Mouse (Mus musculus) kidney, embryonic 14.5 days (tissue): Measurements from ENCODE around the gene Cnih3. TPM values are rescaled to one million over a fixed set of nuclear protein-coding genes. Genes with fewer than 3 reads are reported as not detected.

Source experiments
- ATAC-seq: fragments of 200-750 bp; cut with Nextera tagmentation; 2 replicates; pipeline ENCODE4 v1.8.0; 2017; ENCODE audit warnings: moderate number of reproducible peaks, mild to moderate bottlenecking, moderate TSS enrichment, moderate library complexity; ENCODE audit not compliant: low FRiP score, low TSS enrichment
- H3K27ac ChIP-seq: fragments of 300-500 bp; sonication (generic); 2 replicates; pipeline ENCODE4 v1.5.1; 2014; ENCODE audit warnings: low read depth, mild to moderate bottlenecking, low read length, moderate library complexity, mixed read lengths
- H3K27me3 ChIP-seq: fragments of 300-500 bp; sonication (generic); 2 replicates; pipeline ENCODE4 v1.6.1; 2014; ENCODE audit warnings: mild to moderate bottlenecking, low read length; ENCODE audit not compliant: control insufficient read depth, insufficient read depth
- H3K36me3 ChIP-seq: fragments of 300-500 bp; sonication (generic); 2 replicates; pipeline ENCODE4 v1.6.1; 2014; ENCODE audit warnings: low read length, mixed read lengths; ENCODE audit not compliant: control insufficient read depth, insufficient read depth
- H3K4me1 ChIP-seq: fragments of 300-500 bp; sonication (generic); 2 replicates; pipeline ENCODE4 v1.6.1; 2014; ENCODE audit warnings: low read length, mixed read lengths; ENCODE audit not compliant: control insufficient read depth, insufficient read depth
- H3K4me2 ChIP-seq: fragments of 300-500 bp; sonication (generic); replicated peaks from 2 replicates; pipeline ENCODE4 v1.6.1; 2014; ENCODE audit warnings: low read depth, mild to moderate bottlenecking, low read length
- H3K4me3 ChIP-seq: fragments of 300-500 bp; sonication (generic); 2 replicates; pipeline ENCODE4 v1.5.1; 2014; ENCODE audit warnings: mild to moderate bottlenecking, low read length
- H3K9ac ChIP-seq: fragments of 300-500 bp; sonication (generic); 2 replicates; pipeline ENCODE4 v1.6.1; 2014; ENCODE audit warnings: low read depth, mild to moderate bottlenecking, low read length, moderate library complexity
- H3K9me3 ChIP-seq: fragments of 300-500 bp; sonication (generic); 2 replicates; pipeline ENCODE4 v1.6.1; 2016; ENCODE audit warnings: low read length; ENCODE audit not compliant: control insufficient read depth
- WGBS: fragments of 180-500 bp; shearing (Covaris S2); extraction: QIAGEN DNeasy Blood & Tissue Kit; methylation state at CpG from one replicate; pipeline ENCODE4 v1.1.7; 2014; 5-methylcytosine and 5-hydroxymethylcytosine counted together
- polyA plus RNA-seq: library from polyadenylated mRNA; unstranded; fragments of >200 nt; fragmentation: Nextera tagmentation; extraction: Ambion mirVana; gene quantifications from 2 replicates; pipeline ENCODE4 v1.2.1, GENCODE M21; 2014

Gene Cnih3
- polyA plus RNA-seq, 1 experiment from 2014 or later: not detected

- H3K4me2 ChIP-seq: no peak overlapping the region
- H3K4me1 ChIP-seq: no peaks in the 10 kb centered on the region
- H3K9me3 ChIP-seq: no peaks in the 10 kb centered on the region
- H3K9ac ChIP-seq: no peak overlapping the region
- no peak for ATAC-seq
- no peak overlapping the region for H3K4me3 ChIP-seq
- no peaks in the 10 kb centered on the region for H3K36me3 ChIP-seq
- 41% methylated on average over 18 of the region's 18 CpGs for WGBS
- H3K27ac ChIP-seq: no peak overlapping the region
- no peaks in the 10 kb centered on the region for H3K27me3 ChIP-seq
Observed at GRCm38 (mm10) chr1:181408086-181408975, 55.9 kb downstream of the Cnih3 start.

DNA sequence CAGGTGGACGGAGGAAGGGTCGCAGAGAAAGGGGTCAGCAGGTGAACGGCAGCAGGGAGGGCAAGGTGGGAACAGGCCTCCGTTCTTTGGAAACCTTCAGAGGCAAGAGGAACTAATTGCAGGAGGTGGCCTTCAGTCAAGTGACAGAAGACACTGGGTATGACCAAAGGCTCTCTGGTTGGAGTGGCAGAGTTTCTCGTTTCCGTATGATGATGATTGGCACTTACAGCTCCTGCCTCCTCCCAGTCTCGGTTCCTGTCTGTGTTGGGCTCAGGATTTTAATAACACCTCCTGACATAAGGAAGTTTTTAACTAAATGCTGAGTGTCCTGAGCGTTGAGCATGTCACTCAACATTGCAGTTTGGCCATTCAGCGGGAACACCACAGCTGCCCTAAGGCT lies 57.3 kb downstream of the Cnih3 start:
- H3K27ac ChIP-seq: no peak overlapping the region
- no peaks in the 10 kb centered on the region for H3K4me1 ChIP-seq
- WGBS: 85% methylated on average over 9 of the region's 9 CpGs
- H3K4me3 ChIP-seq: no peak overlapping the region
- no peak overlapping the region for H3K9ac ChIP-seq
- no peak for ATAC-seq
- no peaks in the 10 kb centered on the region for H3K36me3 ChIP-seq
- no peaks in the 10 kb centered on the region for H3K27me3 ChIP-seq
- no peak overlapping the region for H3K4me2 ChIP-seq
- no peaks in the 10 kb centered on the region for H3K9me3 ChIP-seq

DNA sequence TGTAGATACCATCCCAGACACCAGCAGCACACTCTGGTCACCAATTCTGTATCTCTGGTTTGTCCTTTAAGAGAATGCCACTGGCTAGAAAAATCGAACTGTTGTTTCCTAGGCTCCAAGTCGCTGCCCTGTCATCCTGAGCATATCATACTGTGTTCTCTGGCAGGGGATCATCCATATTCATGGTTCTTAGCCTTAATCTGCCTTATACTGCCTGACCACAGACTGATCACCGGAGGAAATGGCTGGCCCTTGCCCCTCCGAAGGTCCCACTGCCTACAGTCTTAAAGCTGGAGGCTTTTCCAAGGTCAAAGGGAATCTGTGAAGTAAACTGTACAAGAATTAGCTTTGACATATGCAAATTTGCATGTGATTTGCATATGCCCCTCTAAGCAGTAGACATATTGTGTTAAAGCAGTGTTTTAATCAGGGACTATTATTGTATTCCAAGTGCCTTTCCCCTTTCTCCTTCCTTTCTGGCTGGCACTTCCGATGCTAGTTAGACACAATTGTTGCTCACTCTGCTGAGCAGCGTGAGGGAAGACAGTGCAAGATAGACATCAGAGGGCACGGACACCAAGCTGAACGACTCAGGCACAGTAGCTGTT lies 58.3 kb downstream of the Cnih3 start:
- Histone ChIP-seq H3K4me1 (no peaks in the 10 kb centered on the region), H3K9ac (no peak overlapping the region), H3K4me2 (no peak overlapping the region), H3K9me3 (no peaks in the 10 kb centered on the region), H3K4me3 (no peak overlapping the region), H3K27me3 (no peaks in the 10 kb centered on the region), H3K27ac (no peak overlapping the region), H3K36me3 (no peaks in the 10 kb centered on the region)
- ATAC-seq: no peak
- WGBS: 77% methylated on average over 8 of the region's 8 CpGs

DNA sequence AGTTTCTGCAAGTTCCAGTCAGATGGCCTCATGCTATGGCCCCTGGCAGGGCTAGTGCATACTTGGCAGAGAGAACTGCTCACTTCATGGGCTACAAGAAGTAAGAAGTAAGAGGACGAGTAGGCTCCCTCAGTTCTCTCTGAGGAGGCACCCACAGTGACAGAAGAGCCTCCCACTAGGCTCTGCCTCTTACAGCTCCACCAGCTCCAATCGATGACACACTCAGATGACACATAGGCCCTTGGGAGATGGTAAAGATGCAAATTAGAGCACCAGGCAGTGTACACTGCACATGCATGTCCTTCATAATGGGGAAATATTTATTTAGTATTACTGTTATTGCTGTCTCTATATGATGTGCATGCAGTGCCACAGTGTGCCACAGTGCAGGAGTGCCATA lies 62.6 kb downstream of the Cnih3 start:
- WGBS: 78% methylated on average over 2 of the region's 2 CpGs
- Histone ChIP-seq H3K27me3 (no peaks in the 10 kb centered on the region), H3K4me2 (no peak overlapping the region), H3K27ac (no peak overlapping the region), H3K9me3 (no peaks in the 10 kb centered on the region), H3K4me3 (no peak overlapping the region), H3K4me1 (no peaks in the 10 kb centered on the region), H3K36me3 (no peaks in the 10 kb centered on the region), H3K9ac (no peak overlapping the region)
- ATAC-seq: no peak

DNA sequence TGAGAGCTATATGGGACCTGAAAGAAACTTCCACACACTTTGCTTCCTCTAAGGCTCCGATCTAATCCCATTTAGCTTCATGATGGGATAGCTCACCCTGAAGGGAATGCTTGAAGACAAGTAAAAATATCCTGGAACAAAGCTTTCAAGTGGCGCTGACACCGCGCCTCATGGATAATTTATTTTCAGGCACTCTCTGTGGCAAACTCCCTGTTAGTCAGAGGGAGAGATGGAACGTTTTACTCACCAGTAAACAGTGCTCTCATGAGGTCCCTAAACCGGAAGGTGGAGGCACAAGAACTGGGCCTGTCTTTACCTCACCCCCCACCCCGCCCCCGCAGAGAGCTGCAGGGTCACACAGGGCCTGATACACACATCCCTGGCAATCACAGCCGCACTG lies 64.4 kb downstream of the Cnih3 start:
- no peaks in the 10 kb centered on the region for H3K27me3 ChIP-seq
- WGBS: 45% methylated on average over 9 of the region's 9 CpGs
- ATAC-seq: no peak

DNA sequence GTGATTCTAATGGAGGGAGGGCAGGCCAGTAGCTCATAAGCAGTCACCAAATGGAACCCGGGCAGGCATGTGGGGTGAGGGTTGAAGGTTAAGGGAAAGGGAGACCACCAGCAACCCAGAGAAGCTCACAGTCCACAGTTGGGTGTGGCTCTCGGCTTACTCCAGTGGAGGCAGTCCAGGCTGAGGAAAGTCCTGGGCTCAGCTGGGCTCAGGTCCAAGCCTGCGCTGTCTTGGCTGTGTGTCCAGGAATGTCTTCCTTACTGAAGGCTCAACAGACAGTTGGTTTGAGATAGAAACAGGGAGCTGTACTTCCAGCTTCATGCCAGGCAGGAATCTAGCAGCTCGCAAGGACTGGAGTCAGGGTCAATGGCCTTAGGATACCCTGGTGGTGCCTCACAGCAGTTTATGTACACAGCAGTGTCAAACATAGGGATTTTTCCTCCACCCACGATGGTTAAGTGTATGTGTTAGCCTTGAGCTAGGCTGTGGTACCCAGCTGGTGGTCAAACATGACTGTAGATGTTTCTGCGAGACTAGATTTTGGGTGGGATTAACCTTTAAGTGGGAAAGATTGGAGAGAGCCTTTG lies 65.6 kb downstream of the Cnih3 start:
- Histone ChIP-seq H3K4me2 (no peak overlapping the region), H3K27ac (no peak overlapping the region), H3K9ac (no peak overlapping the region), H3K4me1 (no peaks in the 10 kb centered on the region), H3K36me3 (no peaks in the 10 kb centered on the region), H3K4me3 (no peak overlapping the region), H3K9me3 (no peaks in the 10 kb centered on the region), H3K27me3 (no peaks in the 10 kb centered on the region)
- ATAC-seq: no peak
- 79% methylated on average over 6 of the region's 6 CpGs for WGBS

More for the DNA sequence above, 64.4 kb downstream of the Cnih3 start:
- Histone ChIP-seq H3K4me1 (no peaks in the 10 kb centered on the region), H3K36me3 (no peaks in the 10 kb centered on the region), H3K4me3 (no peak overlapping the region), H3K9me3 (no peaks in the 10 kb centered on the region), H3K9ac (no peak overlapping the region), H3K27ac (no peak overlapping the region), H3K4me2 (no peak overlapping the region)

DNA sequence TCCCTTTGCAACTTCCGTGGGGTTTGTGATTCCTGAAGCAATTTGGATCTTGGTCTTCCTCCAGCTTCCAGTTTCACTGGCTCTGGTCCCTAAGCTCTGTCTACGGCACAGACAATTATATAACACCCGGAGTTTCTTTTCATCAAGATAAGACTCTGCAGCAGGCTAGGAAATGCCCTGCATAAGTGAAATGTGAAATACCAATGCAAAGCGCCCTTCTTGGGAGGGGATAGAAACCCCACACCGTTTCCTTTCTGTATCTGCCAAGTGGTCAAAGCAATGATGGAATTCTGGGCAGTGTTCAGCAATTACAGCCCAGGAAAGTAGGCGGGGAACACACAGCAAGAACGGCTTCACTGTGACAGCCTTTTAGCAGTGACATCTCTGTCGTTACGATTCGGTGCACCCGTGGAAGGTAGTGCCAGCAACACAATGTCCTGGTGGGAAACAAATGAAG lies 67.7 kb downstream of the Cnih3 start:
- Histone ChIP-seq H3K9me3 (no peaks in the 10 kb centered on the region), H3K27me3 (no peaks in the 10 kb centered on the region), H3K4me3 (no peak overlapping the region), H3K4me2 (no peak overlapping the region), H3K9ac (no peak overlapping the region), H3K27ac (no peak overlapping the region), H3K4me1 (no peaks in the 10 kb centered on the region), H3K36me3 (no peaks in the 10 kb centered on the region)
- no peak for ATAC-seq
- WGBS: 53% methylated on average over 11 of the region's 11 CpGs

- H3K9me3 ChIP-seq: no peaks in the 10 kb centered on the region
- no peak overlapping the region for H3K27ac ChIP-seq
- H3K36me3 ChIP-seq: no peaks in the 10 kb centered on the region
- no peaks in the 10 kb centered on the region for H3K4me1 ChIP-seq
- H3K9ac ChIP-seq: no peak overlapping the region
- no peak overlapping the region for H3K4me3 ChIP-seq
- no peak for ATAC-seq
- no peak overlapping the region for H3K4me2 ChIP-seq
- no peaks in the 10 kb centered on the region for H3K27me3 ChIP-seq
- WGBS: 61% methylated on average over 6 of the region's 6 CpGs
Observed at GRCm38 (mm10) chr1:181422796-181423195, 70.4 kb downstream of the Cnih3 start.

GRCm38 (mm10) chr1:181424922-181425321 lies 72.5 kb downstream of the Cnih3 start:
- WGBS: 85% methylated on average over 3 of the region's 3 CpGs
- no peak overlapping the region for H3K4me3 ChIP-seq
- peaks cover 6% of the 10 kb centered on the region; the same call in 1 of the 2 replicates for H3K4me1 ChIP-seq
- H3K4me2 ChIP-seq: no peak overlapping the region
- no peak overlapping the region for H3K27ac ChIP-seq
- no peaks in the 10 kb centered on the region for H3K9me3 ChIP-seq
- no peak for ATAC-seq
- H3K9ac ChIP-seq: no peak overlapping the region
- no peaks in the 10 kb centered on the region for H3K36me3 ChIP-seq
- H3K27me3 ChIP-seq: no peaks in the 10 kb centered on the region
